Mouse (Mus musculus) heart, adult 2 months (tissue): ENCODE data around the gene Itgb3. TPM values are rescaled to one million over a fixed set of nuclear protein-coding genes. Genes with fewer than 3 reads are reported as not detected.

Experiments used
- DNase-seq, 2 experiments: peaks; one replicate each; pipeline ENCODE4 v3.0.0; 2021
- H3K27ac ChIP-seq: fragments of 200-600 bp; 2 replicates; pipeline ENCODE4 v1.8.1; 2022
- H3K27me3 ChIP-seq: fragments of 200-500 bp; 2 replicates; pipeline ENCODE4 v1.6.1; 2012; ENCODE audit warnings: mild to moderate bottlenecking, low read length, inconsistent platforms, mixed read lengths; ENCODE audit not compliant: control insufficient read depth, insufficient read depth
- H3K36me3 ChIP-seq: fragments of 200-500 bp; 2 replicates; pipeline ENCODE4 v1.6.1; 2012; ENCODE audit warnings: low read length, inconsistent platforms; ENCODE audit not compliant: control insufficient read depth, insufficient read depth
- H3K4me1 ChIP-seq: fragments of 200-500 bp; 2 replicates; pipeline ENCODE4 v1.6.1; 2011; ENCODE audit warnings: low read length; ENCODE audit not compliant: control insufficient read depth, insufficient read depth
- H3K4me3 ChIP-seq: fragments of 200-600 bp; 2 replicates; pipeline ENCODE4 v1.8.1; 2022
- H3K79me2 ChIP-seq: fragments of 200-500 bp; replicated peaks from 2 replicates; pipeline ENCODE4 v1.6.1; 2012; ENCODE audit warnings: mild to moderate bottlenecking, inconsistent platforms, low read length, moderate library complexity, mixed read lengths; ENCODE audit not compliant: control insufficient read depth, insufficient read depth
- H3K9ac ChIP-seq: fragments of 200-500 bp; 2 replicates; pipeline ENCODE4 v1.6.1; 2012; ENCODE audit warnings: low read depth, mild to moderate bottlenecking, control low read depth, inconsistent platforms, low read length, mixed read lengths
- CTCF ChIP-seq: fragments of 200-600 bp; IDR thresholded peaks from 2 replicates; pipeline ENCODE4 v1.8.1; 2022; ENCODE audit warnings: antibody characterized with exemption, mild to moderate bottlenecking, moderate library complexity
- EP300 ChIP-seq: fragments of 200-500 bp; IDR thresholded peaks from 2 replicates; pipeline ENCODE4 v1.6.1; 2011; ENCODE audit warnings: low read depth, low read length, control low read depth; ENCODE audit not compliant: insufficient read depth
- POLR2A ChIP-seq: fragments of 200-500 bp; IDR thresholded peaks from 2 replicates; pipeline ENCODE4 v1.6.1; 2011; ENCODE audit warnings: mild to moderate bottlenecking, low read depth, low read length, control low read depth; ENCODE audit not compliant: insufficient read depth
- WGBS: fragments of 180-500 bp; shearing (Covaris S2); methylation state at CpG from one replicate; pipeline ENCODE4 v1.1.7; 2018; 5-methylcytosine and 5-hydroxymethylcytosine counted together
- intact Hi-C: fragments of 180-260 bp; cut with DNase I; formaldehyde crosslinking; loops from one replicate; pipeline ENCODE4 v1.15.1; 2025
- polyA plus RNA-seq: library from polyadenylated mRNA; depleted of rRNA; stranded (reverse); fragments of >200 nt; gene quantifications from 2 replicates; pipeline ENCODE4 v1.2.3, GENCODE M21; 2012
- total RNA-seq, 2 experiments: library from RNA; stranded (reverse); gene quantifications; 2 replicates each; pipeline ENCODE4 v1.2.3; 2021

Gene Itgb3
- total and polyA plus RNA-seq, 3 experiments: 2.3 to 8.1 (median 2.7) TPM

GRCm38 (mm10) chr11:104572566-104572965, 35.2 kb upstream of the Itgb3 start:
- Histone ChIP-seq H3K9ac (no peak overlapping the region), H3K4me1 (no peaks in the 10 kb centered on the region; the same call in 1 of the 2 replicates), H3K36me3 (no peaks in the 10 kb centered on the region), H3K4me3 (no peak overlapping the region), H3K27me3 (no peaks in the 10 kb centered on the region), H3K27ac (no peak overlapping the region), H3K79me2 (no peaks in the 10 kb centered on the region)
- TF ChIP-seq POLR2A (no peak), CTCF (no peak), EP300 (no peak)
- intact Hi-C loops: no loop called here
- DNase-seq: no peak
- WGBS: 36% methylated on average over 2 of the region's 2 CpGs

- H3K79me2 ChIP-seq: no peaks in the 10 kb centered on the region
- peaks cover 3% of the 10 kb centered on the region for H3K4me1 ChIP-seq
- DNase-seq: no peak
- intact Hi-C loops: no loop called here
- no peak overlapping the region for H3K4me3 ChIP-seq
- peak overlapping the region; percentile 45; the same call in 1 of the 2 replicates for H3K27ac ChIP-seq
- 65% methylated on average over 10 of the region's 10 CpGs for WGBS
- TF ChIP-seq CTCF: no peak
- TF ChIP-seq EP300: no peak
- no peak for TF ChIP-seq POLR2A
- H3K36me3 ChIP-seq: no peaks in the 10 kb centered on the region
- no peak overlapping the region for H3K9ac ChIP-seq
- no peaks in the 10 kb centered on the region for H3K27me3 ChIP-seq
Observed at GRCm38 (mm10) chr11:104576772-104577612, 30.8 kb upstream of the Itgb3 start.

- no peaks in the 10 kb centered on the region for H3K79me2 ChIP-seq
Observed at GRCm38 (mm10) chr11:104578074-104578473, 29.7 kb upstream of the Itgb3 start.

GRCm38 (mm10) chr11:104579084-104579483, 28.7 kb upstream of the Itgb3 start:
- no peaks in the 10 kb centered on the region for H3K79me2 ChIP-seq
- no peak for TF ChIP-seq CTCF
- TF ChIP-seq EP300: no peak
- TF ChIP-seq POLR2A: no peak
- no peak for DNase-seq
- WGBS: 82% methylated on average over 9 of the region's 9 CpGs
- no peaks in the 10 kb centered on the region for H3K36me3 ChIP-seq
- peaks cover 5% of the 10 kb centered on the region for H3K4me1 ChIP-seq
- no peak overlapping the region for H3K4me3 ChIP-seq
- H3K9ac ChIP-seq: no peak overlapping the region
- intact Hi-C loops: no loop called here
- no peak overlapping the region for H3K27ac ChIP-seq
- no peaks in the 10 kb centered on the region for H3K27me3 ChIP-seq

More at GRCm38 (mm10) chr11:104578074-104578473, 29.7 kb upstream of the Itgb3 start:
- Histone ChIP-seq H3K9ac (no peak overlapping the region), H3K27me3 (no peaks in the 10 kb centered on the region), H3K27ac (peak overlapping the region; percentile 45; the same call in 1 of the 2 replicates), H3K36me3 (no peaks in the 10 kb centered on the region), H3K4me1 (peaks cover 5% of the 10 kb centered on the region), H3K4me3 (no peak overlapping the region)
- intact Hi-C loops: no loop called here
- no peak for DNase-seq
- WGBS: 35% methylated on average over 5 of the region's 5 CpGs
- TF ChIP-seq POLR2A: no peak
- TF ChIP-seq EP300: no peak
- no peak for TF ChIP-seq CTCF

- Histone ChIP-seq H3K4me3 (no peak overlapping the region), H3K27ac (no peak overlapping the region), H3K36me3 (no peaks in the 10 kb centered on the region), H3K27me3 (no peaks in the 10 kb centered on the region), H3K9ac (no peak overlapping the region), H3K79me2 (no peaks in the 10 kb centered on the region), H3K4me1 (peaks cover 5% of the 10 kb centered on the region)
- intact Hi-C loops: no loop called here
- no peak for DNase-seq
- no peak for TF ChIP-seq POLR2A
- TF ChIP-seq EP300: no peak
- TF ChIP-seq CTCF: no peak
- WGBS: 93% methylated on average over 8 of the region's 8 CpGs
Observed at GRCm38 (mm10) chr11:104579575-104579974, 28.2 kb upstream of the Itgb3 start.

GRCm38 (mm10) chr11:104580091-104580490, 27.7 kb upstream of the Itgb3 start:
- Histone ChIP-seq H3K27me3 (no peaks in the 10 kb centered on the region), H3K36me3 (no peaks in the 10 kb centered on the region), H3K27ac (no peak overlapping the region), H3K79me2 (no peaks in the 10 kb centered on the region), H3K9ac (no peak overlapping the region), H3K4me1 (peaks cover 5% of the 10 kb centered on the region), H3K4me3 (no peak overlapping the region)
- no peak for TF ChIP-seq EP300
- no peak for TF ChIP-seq CTCF
- no peak for TF ChIP-seq POLR2A
- DNase-seq: no peak
- intact Hi-C loops: no loop called here
- 39% methylated on average over 6 of the region's 6 CpGs for WGBS
